Mouse (Mus musculus): Measurements from ENCODE around the gene Cers1.

Cers1 gene

GRCm38 (mm10) chr8:70315624-70316510 is at the start of gene Cers1:
Gene Cers1, plus strand, starts transcription at chr8:70315775.
- peak; percentile 68 for DNase-seq (ENCODE audit: low read depth, low spot score)

- DNase-seq (ENCODE audit: low read depth, low spot score), result no peak
Observed at GRCm38 (mm10) chr8:70267674-70268073, 47.9 kb upstream of the Cers1 start.

GRCm38 (mm10) chr8:70268311-70268710 is 47.3 kb upstream of the Cers1 start:
- DNase-seq (ENCODE audit: low read depth, low spot score), result no peak

GRCm38 (mm10) chr8:70268799-70269565 is 46.6 kb upstream of the Cers1 start:
- no peak for DNase-seq (ENCODE audit: low read depth, low spot score)

GRCm38 (mm10) chr8:70272949-70273348 is 42.6 kb upstream of the Cers1 start:
- DNase-seq (ENCODE audit: low read depth, low spot score), result no peak

DNA sequence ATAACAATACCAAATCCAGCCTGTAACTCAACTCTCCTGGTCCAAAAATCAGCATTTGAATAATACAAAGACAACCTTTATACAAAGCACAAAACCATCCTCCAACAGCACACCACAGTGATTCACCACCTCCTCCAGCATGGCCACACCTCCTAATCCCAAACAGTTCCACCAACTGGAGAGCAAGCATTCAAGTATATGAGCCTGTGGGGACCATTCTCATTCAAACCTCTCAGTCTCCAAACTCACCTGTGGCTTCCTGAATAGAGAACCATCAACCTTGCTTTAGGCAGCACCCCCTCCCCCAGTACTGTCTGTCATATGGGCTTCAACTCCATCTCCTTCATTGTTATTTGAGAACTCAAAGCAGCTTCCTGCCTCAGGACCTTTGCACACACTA is 41.2 kb upstream of the Cers1 start:
- DNase-seq (ENCODE audit: low read depth, low spot score), result no peak

GRCm38 (mm10) chr8:70276476-70276875 is 39.1 kb upstream of the Cers1 start:
- DNase-seq (ENCODE audit: low read depth, low spot score), result no peak

DNA sequence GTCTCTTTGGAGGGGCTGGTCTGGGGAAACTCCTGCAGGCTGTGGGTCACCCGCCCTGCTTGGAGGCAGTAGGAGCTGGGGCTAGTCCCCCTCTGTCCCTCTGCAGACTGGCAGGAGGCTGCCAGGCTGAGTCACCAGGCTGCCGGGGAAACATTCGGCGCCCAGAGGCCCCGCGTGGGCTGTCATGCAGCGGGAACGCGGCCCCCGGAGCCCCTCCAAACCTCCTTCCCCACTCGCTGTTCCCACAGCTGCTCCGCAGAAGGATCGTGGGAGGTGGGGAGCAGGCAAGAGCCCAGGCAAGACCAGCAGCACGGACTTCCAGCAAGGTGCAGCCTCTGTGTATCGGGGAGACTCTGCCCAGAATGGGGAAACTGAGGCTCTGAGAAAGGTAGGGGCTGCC is 37.4 kb upstream of the Cers1 start:
- DNase-seq (ENCODE audit: low read depth, low spot score), result no peak

DNA sequence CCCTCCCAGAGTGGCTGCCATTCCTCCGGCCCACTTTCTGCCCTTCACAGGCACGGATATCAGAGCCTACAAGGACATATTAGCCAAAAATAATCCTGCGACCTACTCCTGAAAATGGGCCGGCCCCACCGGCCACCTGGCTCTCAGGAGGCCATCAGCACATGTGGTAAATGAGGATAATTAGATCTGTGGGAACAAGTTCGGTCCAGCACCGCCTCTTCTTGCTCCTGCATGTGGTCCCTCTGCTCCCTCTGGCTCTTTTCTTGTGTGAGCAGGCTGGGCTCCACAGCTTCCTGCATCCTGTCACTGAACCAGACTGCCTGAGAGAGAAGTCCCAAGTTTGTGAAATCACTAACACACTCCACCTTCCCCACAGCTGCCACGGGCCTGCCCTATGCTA is 36.3 kb upstream of the Cers1 start:
- DNase-seq (ENCODE audit: low read depth, low spot score), result no peak

DNA sequence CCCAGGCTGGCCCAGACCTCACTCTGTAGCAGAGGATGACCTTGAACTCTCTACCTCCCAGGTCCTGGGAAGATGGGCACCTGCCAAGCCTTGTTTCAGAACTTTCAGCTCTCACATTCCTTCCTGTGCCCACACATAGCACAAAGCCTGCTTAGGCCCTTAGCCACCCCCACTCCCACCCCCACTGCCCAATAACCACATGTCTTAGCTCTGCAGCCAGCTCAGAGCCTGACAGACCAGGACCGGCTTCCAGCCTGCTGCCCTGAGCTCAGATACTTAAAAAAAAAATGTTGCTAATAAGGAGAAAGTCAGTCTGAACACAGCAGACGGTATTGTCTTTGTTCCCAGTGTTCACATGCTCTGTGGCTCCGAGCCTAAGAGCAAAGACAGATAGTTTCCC is 34.6 kb upstream of the Cers1 start:
- no peak for DNase-seq (ENCODE audit: low read depth, low spot score)

GRCm38 (mm10) chr8:70282603-70283135 is 32.9 kb upstream of the Cers1 start, which contains the start of gene Homer3:
Gene Homer3, plus strand, starts transcription at chr8:70282827.
- peak; percentile 91 for DNase-seq (ENCODE audit: low read depth, low spot score)

DNA sequence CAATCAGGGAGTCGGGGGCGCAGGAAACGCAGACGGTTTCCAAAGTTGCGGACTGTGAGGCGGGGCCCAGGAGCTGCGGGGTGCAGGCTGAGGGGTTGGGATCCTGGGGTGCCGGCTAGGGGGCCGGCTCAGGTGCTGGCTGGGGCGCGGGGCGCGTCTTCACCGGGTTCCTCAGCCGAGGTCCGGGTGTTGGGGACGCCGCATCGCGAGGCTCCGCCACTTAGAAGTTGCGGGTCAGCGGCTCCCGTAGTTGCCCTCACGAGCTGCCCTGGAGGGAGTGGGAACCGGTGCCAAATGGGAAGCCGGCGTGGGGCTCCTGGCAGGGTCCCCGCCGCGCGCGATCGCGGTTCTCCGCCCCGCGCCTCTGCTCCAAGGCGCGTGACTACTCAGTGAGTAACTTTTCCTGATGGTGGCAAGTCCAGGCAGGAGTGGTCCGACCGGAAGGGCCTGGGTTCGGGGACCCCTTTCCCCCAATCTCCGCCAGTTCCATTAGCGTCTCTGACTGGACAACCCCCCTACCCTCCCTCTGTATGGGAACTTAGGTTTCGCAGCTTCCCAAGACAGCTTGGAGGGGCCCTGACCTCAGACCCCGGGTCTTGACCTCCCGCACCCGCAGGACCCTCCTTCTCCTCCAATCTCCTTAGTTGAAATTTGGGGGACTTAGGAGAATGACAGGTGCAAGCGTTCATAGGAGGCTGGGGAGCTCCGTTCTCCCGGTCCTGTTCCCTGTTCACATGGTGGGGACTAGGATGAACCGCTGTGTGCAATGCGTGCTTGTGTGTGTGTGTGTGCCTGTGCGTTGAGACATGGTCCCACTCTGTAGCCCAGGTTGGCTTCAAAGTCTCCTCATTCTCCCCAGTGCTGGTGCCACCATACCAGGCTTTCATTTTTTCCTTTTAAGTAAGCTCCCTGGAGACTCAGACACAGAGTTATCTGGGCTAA is 32.2 kb upstream of the Cers1 start:
- DNase-seq (ENCODE audit: low read depth, low spot score), result no peak

DNA sequence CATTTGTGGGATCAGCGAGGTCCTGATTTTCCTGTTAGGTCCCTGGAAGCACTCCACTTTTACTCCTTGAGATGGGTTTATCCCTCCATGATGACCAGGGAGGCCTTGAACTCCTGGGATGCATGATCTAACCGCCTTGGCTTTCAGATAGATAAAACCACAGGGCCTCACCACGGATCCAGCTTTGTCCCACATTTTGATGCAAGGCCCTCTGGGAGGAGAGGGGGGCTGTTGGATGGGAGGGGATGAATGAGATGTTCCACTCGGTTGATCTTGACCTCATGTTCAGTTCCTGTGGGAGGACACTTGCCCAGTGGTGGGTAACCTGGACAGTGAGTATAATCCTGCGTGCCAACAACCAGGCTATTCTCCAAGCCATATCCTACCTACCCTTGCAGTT is 31.2 kb upstream of the Cers1 start:
- DNase-seq (ENCODE audit: low read depth, low spot score), result no peak

DNA sequence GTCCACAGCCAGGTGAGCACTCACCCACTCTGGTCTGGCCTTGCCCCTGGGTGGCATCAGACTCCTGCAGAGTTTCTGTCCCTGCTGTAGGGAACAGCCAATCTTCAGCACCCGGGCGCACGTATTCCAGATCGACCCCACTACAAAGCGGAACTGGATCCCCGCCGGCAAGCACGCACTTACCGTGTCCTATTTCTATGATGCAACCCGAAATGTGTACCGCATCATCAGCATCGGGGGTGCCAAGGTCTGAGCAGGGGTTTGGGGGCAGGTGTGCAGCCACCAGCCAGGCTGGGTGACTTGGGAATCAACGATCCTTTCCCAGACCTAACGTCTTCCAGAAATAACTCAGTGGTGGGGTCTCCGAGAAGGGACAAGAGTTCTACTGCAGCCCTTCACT is 30.3 kb upstream of the Cers1 start:
- no peak for DNase-seq (ENCODE audit: low read depth, low spot score)

GRCm38 (mm10) chr8:70286737-70287136 is 28.8 kb upstream of the Cers1 start:
- no peak for DNase-seq (ENCODE audit: low read depth, low spot score)

GRCm38 (mm10) chr8:70293988-70294405 is 21.6 kb upstream of the Cers1 start:
- no peak for DNase-seq (ENCODE audit: low read depth, low spot score)

DNA sequence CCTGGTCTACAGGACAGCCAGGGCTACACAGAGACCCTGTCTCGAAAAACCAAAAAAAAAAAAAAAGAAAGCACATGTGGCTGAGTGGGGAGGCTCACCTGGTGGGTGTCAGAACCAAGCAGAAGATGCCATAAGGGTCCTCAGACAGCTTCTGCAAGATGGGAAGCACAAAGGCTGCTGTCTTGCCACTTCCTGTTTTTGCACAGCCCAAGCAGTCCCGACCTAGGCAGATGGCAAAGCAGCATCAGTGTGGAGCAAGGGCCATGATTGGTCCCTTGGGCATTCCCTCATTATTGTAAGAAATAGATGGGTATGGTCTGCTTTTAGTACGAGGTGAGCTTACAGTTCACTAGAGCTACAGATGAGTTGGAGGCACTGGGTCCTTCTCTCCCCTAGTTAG is 14.7 kb upstream of the Cers1 start:
- DNase-seq (ENCODE audit: low read depth, low spot score), result no peak

GRCm38 (mm10) chr8:70302358-70302890 is 13.2 kb upstream of the Cers1 start, which contains the start of the genes Ddx49 and Cope:
Gene Ddx49, minus strand, starts transcription at chr8:70302489.
Gene Cope, plus strand, starts transcription at chr8:70302518.
- DNase-seq (ENCODE audit: low read depth, low spot score), result peak; percentile 96

- DNase-seq (ENCODE audit: low read depth, low spot score), result no peak
Observed at GRCm38 (mm10) chr8:70302901-70303300, 12.7 kb upstream of the Cers1 start.

GRCm38 (mm10) chr8:70309311-70309710 is 6.3 kb upstream of the Cers1 start:
- no peak for DNase-seq (ENCODE audit: low read depth, low spot score)

- DNase-seq (ENCODE audit: low read depth, low spot score), result no peak
Observed at GRCm38 (mm10) chr8:70313399-70313798, 2.2 kb upstream of the Cers1 start.
